Mouse (Mus musculus) adrenal gland, postnatal 10 days (tissue): ENCODE results near the gene Slit3. TPM values are rescaled to one million over a fixed set of nuclear protein-coding genes. Genes with fewer than 3 reads are reported as not detected.
A peak's percentile ranks its signal among the peaks of the same experiment; 100 is the strongest.

Source experiments
- DNase-seq: peaks from one replicate; pipeline ENCODE4 v3.0.0; 2021; ENCODE audit warnings: mixed read lengths
- total RNA-seq, 2 experiments: library from RNA; stranded (reverse); gene quantifications; 2 replicates each; pipeline ENCODE4 v1.2.3; 2021

The Slit3 gene
- total RNA-seq, 2 experiments from 2014 or later: 36.9 to 45.0 TPM

DNA sequence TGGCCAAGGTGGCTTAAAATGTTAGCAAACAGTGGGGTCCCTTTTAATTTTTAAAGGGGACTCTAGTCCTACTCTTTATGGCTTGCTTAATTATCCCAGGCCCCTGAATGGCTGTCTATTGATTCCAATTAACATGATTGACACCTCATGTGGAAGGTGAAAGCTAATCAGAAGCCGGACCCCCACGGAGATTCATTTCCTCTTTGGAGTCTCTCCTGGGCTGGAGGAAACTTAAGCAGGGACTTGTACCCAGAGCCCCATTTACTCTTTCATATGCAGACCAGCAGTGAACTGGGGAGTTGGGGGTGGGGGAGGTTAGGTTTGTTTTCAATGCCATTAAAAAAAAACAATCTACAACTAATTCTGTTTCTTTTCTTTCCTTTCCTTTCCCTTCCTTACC, 230.4 kb downstream of the Slit3 start:
- DNase-seq: no peak

DNA sequence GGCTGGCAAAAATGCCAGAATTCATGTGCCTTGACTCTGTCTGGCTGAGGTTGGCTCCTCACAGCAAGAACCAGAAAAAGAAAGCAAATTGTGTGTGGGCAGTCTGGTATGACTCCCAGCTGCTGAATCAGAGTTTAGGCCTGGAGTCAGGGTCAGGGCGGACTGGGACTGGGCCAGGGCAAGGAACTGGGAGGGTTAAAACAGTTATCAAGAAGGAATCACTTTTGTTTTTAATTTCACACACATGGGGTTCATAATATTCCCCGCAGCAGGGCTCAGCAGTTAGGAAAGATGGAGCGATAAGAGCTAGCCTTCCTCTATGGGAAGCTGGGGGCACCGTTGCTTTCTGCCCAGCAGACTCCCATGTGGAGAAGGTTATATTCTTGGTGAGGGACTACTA, 234.8 kb downstream of the Slit3 start:
- peak; percentile 25 for DNase-seq

DNA sequence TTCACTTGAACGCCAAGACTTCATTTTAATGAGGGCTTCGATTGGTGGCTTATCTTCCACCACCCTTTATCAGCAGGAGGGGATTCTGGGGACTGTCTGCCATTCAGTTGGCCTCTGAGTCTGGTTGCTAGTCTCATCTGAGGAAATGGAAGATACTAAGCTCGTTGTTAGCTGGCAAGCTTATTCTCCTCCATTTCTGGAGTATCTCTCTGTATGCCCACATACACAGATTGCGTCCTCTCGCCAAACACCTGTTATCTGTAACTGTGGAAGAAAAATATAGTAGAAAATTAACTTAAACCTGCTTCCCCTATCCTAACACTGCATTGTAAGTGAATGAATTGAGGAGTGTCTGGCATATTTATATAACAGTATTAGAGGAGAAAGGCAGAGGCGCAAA, 240.0 kb downstream of the Slit3 start:
- DNase-seq: no peak

DNA sequence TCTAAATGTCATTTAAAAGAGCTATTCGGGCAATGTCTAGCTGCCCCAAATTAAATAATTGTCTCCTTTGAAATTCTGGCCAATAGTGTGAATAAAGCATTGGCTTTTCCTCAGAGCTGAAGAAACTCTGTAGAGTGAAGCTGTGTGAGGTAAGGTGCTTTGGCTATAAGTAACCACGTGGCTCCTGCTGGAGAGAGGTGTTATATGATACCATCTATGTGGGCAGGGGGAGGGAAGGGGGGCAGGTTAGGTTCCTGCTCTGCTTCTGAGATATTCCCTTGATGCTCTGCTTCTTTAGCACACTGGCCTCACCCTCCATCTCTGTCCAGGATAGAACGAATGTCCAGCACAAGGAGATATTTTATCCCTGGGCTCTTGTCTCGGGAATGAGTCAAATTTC, 242.0 kb downstream of the Slit3 start:
- DNase-seq: no peak

DNA sequence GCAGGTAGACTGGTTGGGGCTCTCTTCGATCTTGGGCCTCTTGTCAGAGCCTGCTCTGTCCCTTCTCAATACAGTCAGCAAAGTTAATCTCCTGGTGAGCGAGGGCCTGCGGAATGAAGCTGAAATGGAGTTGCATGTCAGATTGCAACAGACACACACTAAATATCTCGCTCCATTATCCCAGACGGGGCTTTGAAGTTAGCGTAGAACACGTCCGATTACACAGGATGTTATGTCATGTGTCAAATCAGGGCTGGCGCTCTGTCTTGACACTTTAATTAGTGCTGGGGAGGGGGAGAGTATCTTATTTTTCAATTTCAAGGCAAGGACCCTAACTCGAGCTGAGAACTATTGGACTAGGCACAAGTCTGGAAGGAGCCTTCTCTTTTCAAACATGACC, 243.4 kb downstream of the Slit3 start:
- no peak for DNase-seq

DNA sequence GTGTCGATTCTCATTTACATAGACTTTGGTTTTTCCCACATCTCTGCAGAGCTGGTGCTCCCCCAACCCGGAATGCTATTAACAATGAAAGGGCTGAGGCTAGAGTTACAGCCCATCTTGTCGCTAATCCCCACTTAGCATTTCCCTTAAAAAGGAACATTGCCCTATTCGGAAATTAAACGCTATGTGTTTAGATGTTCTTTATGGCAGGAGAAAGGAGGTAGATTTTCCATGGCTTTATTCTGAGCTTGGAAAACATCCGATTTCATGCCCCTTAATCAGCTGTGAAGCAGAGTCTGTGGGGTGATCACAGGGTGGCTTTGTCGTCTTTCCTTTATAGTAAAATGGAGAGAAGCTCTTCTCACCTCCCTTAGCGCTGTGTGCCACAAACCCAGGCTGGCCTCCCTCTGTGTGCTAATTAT, 244.5 kb downstream of the Slit3 start:
- DNase-seq: no peak

DNA sequence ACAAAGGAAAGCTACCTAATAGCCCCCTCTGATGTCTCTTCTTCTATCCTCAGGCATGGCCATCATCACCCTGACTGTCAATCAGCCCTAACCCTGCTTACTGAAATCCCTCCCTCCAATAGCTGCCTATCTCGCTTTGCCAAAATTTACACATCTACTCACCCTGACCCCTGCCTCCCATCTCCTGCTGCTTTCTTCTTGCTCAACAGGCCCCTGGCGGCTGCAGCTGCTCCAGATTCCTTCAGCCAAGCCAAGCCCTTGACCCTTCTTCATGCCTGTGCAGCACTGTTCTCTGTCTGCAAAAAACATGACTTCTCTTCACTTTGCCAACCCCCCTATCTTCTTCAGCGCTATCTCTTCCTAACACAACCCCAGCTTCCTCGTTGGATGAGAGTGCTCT, 245.6 kb downstream of the Slit3 start:
- DNase-seq: peak; percentile 48

DNA sequence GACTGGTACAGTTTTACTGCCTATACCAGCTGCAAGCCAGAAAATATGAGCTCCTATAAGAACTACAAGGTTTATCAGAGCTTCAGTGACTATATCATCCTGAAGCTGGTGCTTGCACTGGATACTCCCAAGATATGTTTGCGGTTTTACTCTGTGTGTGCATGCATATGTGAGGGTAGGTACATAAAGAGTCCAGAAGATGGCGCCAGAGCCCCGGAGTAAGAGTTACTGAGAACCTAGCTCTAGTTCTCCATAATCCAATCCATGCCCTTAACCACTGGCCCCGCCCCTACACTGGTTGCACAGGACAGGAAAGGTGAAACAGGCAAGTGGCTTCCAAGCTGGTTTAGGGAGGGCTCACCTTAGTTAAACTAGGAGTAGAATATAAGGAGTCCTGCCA, 246.2 kb downstream of the Slit3 start:
- peak; percentile 20 for DNase-seq

DNA sequence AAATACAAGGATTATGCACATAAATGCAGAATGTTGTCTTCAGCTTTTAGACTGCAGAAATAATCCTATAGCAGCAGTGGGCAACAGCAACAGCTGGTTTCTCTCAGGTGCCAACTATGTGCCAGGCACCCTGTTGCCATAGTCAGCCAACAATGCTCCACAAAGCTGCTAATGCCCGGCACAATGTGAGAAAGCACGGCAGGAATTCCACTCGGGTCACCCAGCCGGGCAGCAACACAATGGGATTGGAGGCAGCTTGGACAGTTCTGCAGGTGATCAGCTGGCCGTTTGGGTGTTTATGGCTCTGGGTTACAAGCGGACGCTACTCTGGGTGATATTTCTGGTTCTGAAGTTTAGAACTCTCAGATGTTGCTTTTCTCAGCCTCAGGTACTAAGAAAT, 248.9 kb downstream of the Slit3 start:
- DNase-seq: no peak

DNA sequence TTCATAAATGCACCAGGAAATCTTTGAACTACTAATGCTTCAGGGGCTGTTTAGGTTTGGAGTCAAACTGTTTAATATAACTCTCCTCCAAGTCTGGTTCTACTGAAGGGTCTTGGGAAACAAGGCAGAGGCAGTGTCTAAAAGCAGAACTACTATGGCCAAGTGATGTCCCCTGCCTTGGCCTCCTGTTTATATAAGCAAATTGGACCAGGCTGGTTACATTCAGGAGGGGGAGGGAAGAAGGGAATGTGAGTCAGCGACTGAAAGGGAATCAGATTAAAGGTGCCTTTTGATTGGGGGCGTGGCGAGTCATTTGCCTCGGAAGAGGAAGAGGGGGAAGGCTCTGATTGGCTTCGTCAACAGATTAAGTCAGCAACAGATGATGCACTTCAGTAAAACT, 249.7 kb downstream of the Slit3 start:
- no peak for DNase-seq

DNA sequence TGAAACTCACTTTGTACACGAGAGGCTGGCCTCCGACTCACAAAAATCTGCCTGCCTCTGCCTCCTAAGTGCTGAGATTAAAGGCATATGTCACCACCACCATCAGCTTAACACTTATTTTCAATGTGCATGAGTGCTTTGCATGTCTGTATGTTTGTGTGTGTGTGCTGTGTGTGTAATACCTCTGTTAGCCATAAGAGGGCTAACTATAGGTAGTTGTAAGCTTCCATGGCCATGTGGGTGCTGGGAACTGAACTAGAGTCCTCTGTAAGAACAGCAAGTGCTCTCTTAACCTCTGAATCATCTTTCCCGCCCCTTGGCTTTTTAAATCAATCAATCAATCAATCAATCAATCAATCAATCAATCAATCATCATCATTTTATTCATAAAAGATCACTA, 251.4 kb downstream of the Slit3 start:
- DNase-seq: no peak

DNA sequence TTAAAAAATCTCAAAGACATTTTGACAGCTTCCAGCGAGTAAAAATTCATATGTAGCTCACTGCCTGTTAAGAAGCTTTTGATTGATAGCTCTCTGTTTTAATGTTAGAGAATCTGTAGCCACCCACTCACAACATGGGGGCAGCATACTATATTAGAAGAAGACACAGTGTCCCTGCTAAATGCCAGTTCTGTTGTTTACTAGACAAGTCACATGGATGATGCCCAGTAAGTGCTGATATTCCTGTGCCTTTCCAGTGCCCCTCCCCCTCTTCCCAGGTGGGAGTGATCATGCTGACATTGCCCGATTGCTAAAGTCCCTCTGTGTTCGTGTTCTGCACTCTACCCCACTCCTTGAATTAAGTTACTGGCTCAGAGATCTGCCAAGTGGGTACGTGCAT, 254.0 kb downstream of the Slit3 start:
- DNase-seq: no peak

DNA sequence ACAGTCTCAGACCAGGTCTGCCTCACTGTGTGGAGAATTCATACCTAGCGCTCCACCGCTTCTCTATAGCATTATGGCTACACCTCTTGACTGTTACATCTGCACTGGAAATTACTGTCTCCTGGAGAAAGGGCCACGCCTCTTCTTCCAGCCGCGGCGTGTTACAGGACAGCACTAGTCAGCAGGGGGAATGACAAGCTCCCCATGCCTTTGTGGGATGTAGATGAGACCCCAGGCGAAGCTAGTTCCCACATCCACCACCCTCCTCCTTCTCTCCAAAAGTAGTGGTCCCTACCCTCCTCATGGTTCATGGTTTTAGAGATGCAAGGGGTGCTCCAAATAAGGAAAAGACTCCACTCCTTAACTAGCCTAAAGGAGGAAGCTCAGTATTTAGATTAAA, 257.8 kb downstream of the Slit3 start:
- DNase-seq: no peak

DNA sequence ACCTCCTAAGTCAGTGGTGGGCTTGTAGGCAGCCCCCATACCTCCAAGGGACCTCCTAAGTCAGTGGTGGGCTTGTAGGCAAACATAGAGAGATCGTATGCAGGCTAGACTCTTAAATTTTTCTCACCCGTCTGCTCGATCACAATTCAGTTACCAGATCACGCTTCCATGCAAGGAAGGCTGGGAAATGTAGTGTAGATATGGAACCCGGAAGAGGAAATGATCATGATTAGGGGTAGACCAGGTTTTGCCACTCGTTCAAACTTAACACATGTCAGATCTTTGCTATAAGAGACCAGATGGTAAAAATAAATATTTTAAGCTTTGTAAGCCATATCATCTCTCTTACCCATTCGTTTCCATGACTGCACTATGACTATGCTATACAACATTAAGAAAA, 258.4 kb downstream of the Slit3 start:
- no peak for DNase-seq

DNA sequence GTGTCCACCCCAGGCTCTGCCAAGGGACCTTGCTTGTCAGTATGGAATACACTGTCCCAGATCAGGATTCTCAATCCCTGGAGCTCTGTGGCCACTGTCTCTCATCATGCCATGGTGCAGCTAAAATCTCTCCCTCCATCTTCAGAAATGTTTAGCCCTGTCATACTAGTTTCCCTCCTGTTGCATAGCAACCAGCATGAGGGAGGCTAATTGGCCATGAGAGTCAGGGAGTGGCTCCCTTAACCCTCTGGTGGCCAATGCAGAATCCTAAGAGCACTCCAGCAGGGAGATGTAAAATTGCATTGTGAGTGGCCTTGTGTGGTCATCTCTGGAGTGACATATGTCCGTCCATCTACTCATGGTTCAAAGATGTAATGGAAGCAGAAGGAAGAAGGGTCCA, 259.7 kb downstream of the Slit3 start:
- DNase-seq: no peak

DNA sequence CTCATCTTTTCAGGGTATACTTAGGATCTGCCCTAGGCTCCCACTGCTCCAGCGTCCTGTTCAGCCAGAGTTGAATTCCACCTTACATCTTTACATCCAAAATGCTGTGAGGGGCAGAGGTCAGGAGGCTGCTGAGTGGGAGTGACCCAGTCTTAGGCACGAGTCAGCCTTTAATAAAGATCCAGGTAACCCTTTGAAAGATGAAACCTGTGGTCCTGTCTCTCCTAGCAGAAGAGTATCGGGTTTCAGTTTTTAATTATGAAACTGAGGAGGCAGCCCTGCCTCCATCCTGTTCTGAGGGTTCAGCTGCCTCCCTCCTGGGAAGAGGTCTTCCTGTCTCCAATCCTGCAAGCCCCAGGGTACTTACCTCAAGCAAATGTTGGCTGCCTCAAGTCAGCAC, 264.4 kb downstream of the Slit3 start:
- no peak for DNase-seq

DNA sequence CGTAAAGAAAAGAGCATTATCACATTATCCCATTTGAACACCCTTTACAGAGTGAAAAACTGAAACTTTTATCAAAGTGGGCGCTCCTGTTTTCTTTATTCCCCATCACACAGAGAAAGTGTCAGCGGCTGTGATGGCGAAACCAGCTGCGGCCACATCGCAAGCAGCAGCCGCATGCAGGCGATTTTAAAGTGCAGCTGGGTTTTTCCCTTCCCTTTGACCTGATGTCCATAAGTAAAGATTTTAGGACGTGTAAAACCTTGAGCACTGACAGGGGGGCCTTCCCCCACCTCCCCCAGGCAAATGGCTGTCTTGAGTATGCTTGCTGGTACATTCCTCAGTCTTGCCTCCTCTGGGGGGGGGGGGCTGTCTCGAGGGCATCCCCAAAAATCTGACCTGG, 266.8 kb downstream of the Slit3 start:
- no peak for DNase-seq

DNA sequence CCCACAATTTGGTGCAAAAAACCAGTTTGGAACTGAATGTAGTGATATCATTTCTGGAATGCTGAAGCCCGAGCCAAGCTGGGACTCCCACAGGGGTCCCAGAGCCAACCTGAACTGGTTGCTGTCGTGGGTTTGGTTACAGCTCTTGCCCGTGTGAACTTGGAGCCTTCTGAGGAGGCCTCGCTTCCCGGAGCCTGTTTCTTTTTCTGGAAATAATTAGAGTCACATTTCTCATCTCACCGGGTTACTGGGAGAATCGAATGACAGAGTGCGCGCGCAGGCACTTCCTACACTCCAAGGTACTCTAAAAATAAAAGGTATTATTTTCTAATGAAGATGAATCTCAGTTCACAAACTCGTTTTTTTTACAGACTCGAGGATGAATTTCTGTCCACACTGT, 267.4 kb downstream of the Slit3 start:
- no peak for DNase-seq

DNA sequence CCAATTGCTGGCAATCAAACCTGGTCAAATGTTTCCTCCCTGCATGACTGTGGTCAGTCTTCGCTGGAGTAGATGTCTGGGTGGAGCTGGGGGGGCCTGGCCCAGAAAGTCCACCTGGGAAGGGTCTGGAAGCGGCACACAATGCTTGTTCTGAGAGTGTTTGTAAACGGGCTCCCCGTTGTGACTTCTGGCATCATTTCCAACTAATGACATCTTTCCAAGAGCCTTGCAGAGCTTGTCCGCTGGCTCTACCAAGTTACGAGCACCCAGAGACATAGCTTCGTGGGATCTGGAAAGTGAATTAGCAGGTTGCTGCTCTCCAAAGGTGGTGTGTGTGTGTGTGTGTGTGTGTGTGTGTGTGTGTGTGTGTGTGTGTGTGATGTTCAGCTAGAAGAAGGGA, 268.3 kb downstream of the Slit3 start:
- DNase-seq: no peak

DNA sequence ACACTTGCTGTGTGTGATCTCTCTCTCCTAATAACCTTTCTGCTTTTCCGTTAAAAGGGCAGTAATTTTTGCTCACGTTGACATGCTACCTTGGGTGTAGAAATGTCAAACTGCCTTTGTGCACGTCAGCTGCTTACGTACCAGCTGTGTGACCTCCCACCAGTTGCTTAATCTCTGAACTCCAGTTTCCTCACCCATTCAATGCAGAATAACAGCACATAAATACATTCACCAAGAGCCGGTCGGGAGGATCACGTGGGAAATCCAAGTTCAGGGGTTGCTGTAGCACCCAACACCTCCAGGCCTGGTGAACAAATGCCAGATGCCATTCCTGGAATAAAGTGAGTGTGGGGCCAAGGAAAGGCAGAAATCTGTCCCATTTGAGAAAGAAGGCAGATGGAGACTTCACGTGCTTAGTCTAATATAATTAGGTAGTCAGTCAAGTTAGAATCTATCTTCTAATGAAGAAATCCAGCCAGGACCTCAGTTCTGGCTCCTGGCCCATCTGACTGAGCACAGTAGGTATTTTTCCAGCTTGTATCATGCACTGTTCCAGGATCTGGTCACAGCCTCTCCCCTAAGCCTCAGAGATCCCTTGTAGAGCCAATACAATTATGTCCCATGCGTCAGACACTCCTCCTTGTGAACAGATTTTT, 268.9 kb downstream of the Slit3 start:
- no peak for DNase-seq

DNA sequence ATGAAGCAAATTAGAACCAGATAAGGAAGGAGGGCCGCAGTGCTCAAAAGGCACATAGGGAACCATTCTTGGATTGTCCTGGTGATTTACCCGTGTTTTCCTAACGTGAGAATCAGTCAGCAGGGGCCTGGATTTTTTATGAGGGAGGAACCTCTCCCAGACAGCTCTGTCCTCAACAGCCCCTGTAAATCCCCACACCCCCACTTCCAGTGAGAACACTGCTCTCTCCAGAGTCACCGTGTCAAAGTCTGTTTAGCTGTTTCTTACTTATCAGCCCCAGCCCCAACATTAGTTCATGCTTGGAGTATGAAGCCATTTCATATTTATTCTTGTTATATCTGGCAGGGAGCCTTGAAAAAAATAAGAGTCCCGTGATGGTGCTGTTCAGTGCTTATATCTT, 272.8 kb downstream of the Slit3 start:
- no peak for DNase-seq

DNA sequence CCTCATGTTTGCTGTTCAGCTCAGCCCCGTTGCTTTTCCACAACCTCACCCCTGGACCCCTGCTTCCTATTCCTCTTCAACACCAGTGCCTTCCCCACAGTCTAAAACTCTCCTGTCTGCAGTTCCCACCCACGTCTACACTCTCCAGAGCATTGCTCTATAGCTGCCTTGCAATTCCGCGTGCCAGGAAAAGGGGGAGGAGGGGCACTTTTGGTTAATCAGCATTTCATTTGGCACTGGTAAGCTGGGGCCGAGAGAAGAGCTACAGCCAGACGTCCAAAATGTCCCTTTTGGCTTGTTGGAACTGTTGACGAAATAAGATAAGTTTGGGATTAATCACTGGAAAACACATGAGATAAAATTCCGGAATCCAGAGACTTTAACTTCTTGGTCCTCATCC, 274.4 kb downstream of the Slit3 start:
- DNase-seq: peak; percentile 45

DNA sequence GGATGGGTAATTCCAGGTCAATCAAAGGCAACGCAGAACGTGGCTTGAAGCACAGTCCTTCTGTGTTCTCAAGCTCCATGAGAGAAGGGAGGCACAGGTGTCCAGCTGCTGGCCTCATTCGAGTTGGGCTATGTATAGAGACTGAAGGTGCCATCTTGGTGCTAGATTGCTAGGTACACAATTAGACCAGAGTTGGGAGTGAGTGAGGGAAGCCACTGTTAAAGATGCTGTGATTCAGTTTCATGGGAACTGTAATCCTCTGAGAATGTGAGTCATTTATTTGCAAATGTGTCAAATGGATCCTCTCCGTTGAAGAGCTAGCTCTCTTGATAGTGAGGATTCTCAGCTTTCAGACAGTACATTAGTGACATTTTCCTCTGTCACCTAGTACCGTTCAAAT, 277.3 kb downstream of the Slit3 start:
- no peak for DNase-seq

DNA sequence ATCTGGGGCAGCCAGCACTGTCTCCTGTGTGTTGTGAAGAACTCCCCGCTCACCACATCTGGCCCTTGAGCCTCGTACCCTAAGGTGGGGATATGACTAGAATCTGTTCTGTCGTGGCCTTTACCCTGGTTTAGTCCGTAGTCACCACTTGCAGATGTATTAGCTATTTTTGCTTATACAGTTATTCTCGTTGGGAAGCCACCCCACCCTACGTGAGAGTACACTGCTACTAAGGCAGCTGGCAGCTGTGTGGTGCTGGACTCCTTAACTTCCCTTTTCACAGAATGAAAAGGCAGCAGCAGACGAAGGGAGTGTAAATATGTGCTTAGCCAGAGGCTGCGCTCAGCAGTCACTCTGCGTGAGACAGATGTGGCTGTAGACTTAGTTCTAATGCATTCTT, 282.5 kb downstream of the Slit3 start:
- DNase-seq: no peak

DNA sequence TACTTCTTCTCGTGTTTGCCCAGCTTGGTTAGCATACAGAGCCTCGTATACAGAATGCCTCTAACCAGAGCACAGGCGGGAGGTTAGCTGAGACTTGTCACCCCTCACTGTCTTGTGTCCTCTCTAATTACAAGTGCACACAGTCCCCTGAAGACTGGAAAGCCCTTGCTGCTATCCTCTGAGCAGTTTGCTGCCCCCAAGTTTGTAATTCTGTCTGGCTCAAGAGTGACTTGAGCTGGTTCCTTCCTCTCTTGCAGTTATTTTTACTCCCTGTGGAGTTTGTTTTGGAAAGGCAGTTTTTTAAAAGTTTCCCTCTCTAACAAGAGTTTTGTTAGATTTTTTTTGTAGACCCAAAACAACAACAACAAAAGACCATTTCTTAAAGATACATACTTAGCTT, 285.0 kb downstream of the Slit3 start:
- DNase-seq: no peak
